Mouse (Mus musculus) forebrain, embryonic 16.5 days (tissue): ENCODE measurements at regions not wholly inside any gene's neighbourhood (a gene's known extent, or its start where the extent isn't known, plus 50 kb on each side); places are given as distances from the start of the nearest gene placed in this dataset.
A peak's percentile ranks its signal among the peaks of the same experiment; 100 is the strongest.

ENCODE experiments used
- ATAC-seq: fragments of 200-750 bp; cut with Nextera tagmentation; 2 replicates; pipeline ENCODE4 v1.8.0; 2017; ENCODE audit warnings: mild to moderate bottlenecking, moderate library complexity
- H3K27ac ChIP-seq: fragments of 300-500 bp; sonication (generic); 2 replicates; pipeline ENCODE4 v1.5.1; 2014; ENCODE audit warnings: low read length, control low read depth
- H3K27me3 ChIP-seq: fragments of 300-500 bp; sonication (generic); replicated peaks from 2 replicates; pipeline ENCODE4 v1.6.1; 2014; ENCODE audit warnings: low read length; ENCODE audit not compliant: control insufficient read depth, insufficient read depth
- H3K36me3 ChIP-seq: fragments of 300-500 bp; sonication (generic); 2 replicates; pipeline ENCODE4 v1.6.1; 2014; ENCODE audit not compliant: control insufficient read depth, insufficient read depth
- H3K4me1 ChIP-seq: fragments of 300-500 bp; sonication (generic); replicated peaks from 2 replicates; pipeline ENCODE4 v1.6.1; 2014; ENCODE audit warnings: low read length; ENCODE audit not compliant: control insufficient read depth, insufficient read depth
- H3K4me2 ChIP-seq: fragments of 300-500 bp; sonication (generic); 2 replicates; pipeline ENCODE4 v1.6.1; 2014; ENCODE audit warnings: mild to moderate bottlenecking, low read length, control low read depth
- H3K4me3 ChIP-seq: fragments of 300-500 bp; sonication (generic); replicated peaks from 2 replicates; pipeline ENCODE4 v1.5.1; 2014; ENCODE audit warnings: mild to moderate bottlenecking, low read length, control low read depth
- H3K9ac ChIP-seq: fragments of 300-500 bp; sonication (generic); replicated peaks from 2 replicates; pipeline ENCODE4 v1.6.1; 2014; ENCODE audit warnings: low read depth, low read length, control low read depth
- H3K9me3 ChIP-seq: fragments of 300-500 bp; sonication (generic); 2 replicates; pipeline ENCODE4 v1.6.1; 2016; ENCODE audit warnings: low read length; ENCODE audit not compliant: control insufficient read depth
- WGBS: fragments of 180-500 bp; shearing (Covaris S2); extraction: QIAGEN DNeasy Blood & Tissue Kit; methylation state at CpG from one replicate; pipeline ENCODE4 v1.1.7; 2014; 5-methylcytosine and 5-hydroxymethylcytosine counted together

GRCm38 (mm10) chr13:59927379-59928111 is 104.6 kb upstream of the Tut7 start:
- WGBS: 10% methylated on average over 12 of the region's 12 CpGs
- H3K4me2 ChIP-seq: no peak overlapping the region
- peak; percentile 62 for ATAC-seq
- H3K9me3 ChIP-seq: no peaks in the 10 kb centered on the region
- H3K4me3 ChIP-seq: no peak overlapping the region
- H3K27me3 ChIP-seq: no peaks in the 10 kb centered on the region
- no peak overlapping the region for H3K9ac ChIP-seq
- H3K4me1 ChIP-seq: peaks cover 19% of the 10 kb centered on the region
- no peaks in the 10 kb centered on the region for H3K36me3 ChIP-seq
- H3K27ac ChIP-seq: 0 out of 2 replicates have a peak overlapping the region, but pooled peaks have one; percentile 6

- Histone ChIP-seq H3K9me3 (no peaks in the 10 kb centered on the region), H3K4me1 (peaks cover 19% of the 10 kb centered on the region), H3K27ac (no peak overlapping the region; the same call in 1 of the 2 replicates), H3K9ac (no peak overlapping the region), H3K27me3 (no peaks in the 10 kb centered on the region), H3K4me2 (no peak overlapping the region), H3K4me3 (no peak overlapping the region), H3K36me3 (no peaks in the 10 kb centered on the region)
- WGBS: 10% methylated on average over 9 of the region's 9 CpGs
- peak; percentile 82 for ATAC-seq
Measured at GRCm38 (mm10) chr13:59925845-59926481, 103.0 kb upstream of the Tut7 start.

- H3K9ac ChIP-seq: no peak overlapping the region
- no peak for ATAC-seq
- no peaks in the 10 kb centered on the region for H3K27me3 ChIP-seq
- H3K4me1 ChIP-seq: no peaks in the 10 kb centered on the region
- no peak overlapping the region for H3K4me2 ChIP-seq
- 94% methylated on average over 5 of the region's 5 CpGs for WGBS
- no peak overlapping the region for H3K27ac ChIP-seq
- H3K4me3 ChIP-seq: no peak overlapping the region
- H3K9me3 ChIP-seq: no peaks in the 10 kb centered on the region
- H3K36me3 ChIP-seq: no peaks in the 10 kb centered on the region
Measured at GRCm38 (mm10) chr13:59917185-59917584, 94.2 kb upstream of the Tut7 start.

- no peak overlapping the region for H3K27ac ChIP-seq
- H3K9me3 ChIP-seq: no peaks in the 10 kb centered on the region
- no peak for ATAC-seq
- H3K4me2 ChIP-seq: no peak overlapping the region
- H3K27me3 ChIP-seq: no peaks in the 10 kb centered on the region
- no peak overlapping the region for H3K4me3 ChIP-seq
- no peak overlapping the region for H3K9ac ChIP-seq
- WGBS: 76% methylated on average over 22 of the region's 22 CpGs
- H3K4me1 ChIP-seq: no peaks in the 10 kb centered on the region
- H3K36me3 ChIP-seq: no peaks in the 10 kb centered on the region
Measured at GRCm38 (mm10) chr13:59916166-59917044, 93.5 kb upstream of the Tut7 start.

GRCm38 (mm10) chr13:59915734-59916133 is 92.8 kb upstream of the Tut7 start:
- no peak overlapping the region for H3K9ac ChIP-seq
- peaks cover 3% of the 10 kb centered on the region for H3K4me1 ChIP-seq
- H3K27me3 ChIP-seq: no peaks in the 10 kb centered on the region
- 84% methylated on average over 7 of the region's 7 CpGs for WGBS
- no peak for ATAC-seq
- H3K36me3 ChIP-seq: no peaks in the 10 kb centered on the region
- no peak overlapping the region for H3K4me2 ChIP-seq
- H3K9me3 ChIP-seq: no peaks in the 10 kb centered on the region
- H3K27ac ChIP-seq: no peak overlapping the region
- H3K4me3 ChIP-seq: no peak overlapping the region

GRCm38 (mm10) chr13:59910179-59911071 is 87.5 kb upstream of the Tut7 start:
- Histone ChIP-seq H3K4me3 (no peak overlapping the region), H3K36me3 (no peaks in the 10 kb centered on the region), H3K4me1 (peaks cover 13% of the 10 kb centered on the region), H3K27ac (no peak overlapping the region), H3K27me3 (no peaks in the 10 kb centered on the region), H3K9me3 (no peaks in the 10 kb centered on the region; the same call in 1 of the 2 replicates), H3K4me2 (no peak overlapping the region), H3K9ac (no peak overlapping the region)
- WGBS: 6% methylated on average over 8 of the region's 8 CpGs
- peak; percentile 31; the same call in 1 of the 2 replicates for ATAC-seq

- Histone ChIP-seq H3K4me3 (no peak overlapping the region), H3K9me3 (no peaks in the 10 kb centered on the region; the same call in 1 of the 2 replicates), H3K27ac (no peak overlapping the region), H3K4me2 (no peak overlapping the region), H3K4me1 (peaks cover 14% of the 10 kb centered on the region), H3K9ac (no peak overlapping the region), H3K27me3 (no peaks in the 10 kb centered on the region), H3K36me3 (no peaks in the 10 kb centered on the region)
- 95% methylated on average over 4 of the region's 4 CpGs for WGBS
- no peak for ATAC-seq
Measured at GRCm38 (mm10) chr13:59909400-59909799, 86.5 kb upstream of the Tut7 start.

- no peak overlapping the region for H3K9ac ChIP-seq
- 86% methylated on average over 4 of the region's 4 CpGs for whole genome bisulfite sequencing
- no peaks in the 10 kb centered on the region; the same call in 1 of the 2 replicates for H3K9me3 ChIP-seq
- no peak for ATAC-seq
- H3K36me3 ChIP-seq: no peaks in the 10 kb centered on the region
- H3K4me3 ChIP-seq: no peak overlapping the region
- H3K27ac ChIP-seq: no peak overlapping the region
- no peaks in the 10 kb centered on the region for H3K27me3 ChIP-seq
- peaks cover 14% of the 10 kb centered on the region for H3K4me1 ChIP-seq
- no peak overlapping the region for H3K4me2 ChIP-seq
Measured at GRCm38 (mm10) chr13:59908786-59909185, 85.8 kb upstream of the Tut7 start.
